Mouse (Mus musculus) myocyte (in vitro differentiated cells): ENCODE data around the gene Pilrb2. TPM values are rescaled to one million over a fixed set of nuclear protein-coding genes. Genes with fewer than 3 reads are reported as not detected.
"Not testable (repeated sequence)": the region's sequence is repeated elsewhere in the genome, so short reads cannot be mapped to it uniquely, and the experiment has no call there.

Experiments
- H3K27me3 ChIP-seq: one replicate; pipeline ENCODE4 v1.6.1; 2011; ENCODE audit not compliant: control insufficient read depth, insufficient read depth, insufficient read length
- H3K36me3 ChIP-seq: one replicate; pipeline ENCODE4 v1.6.1; 2011; ENCODE audit not compliant: control insufficient read depth, insufficient read depth
- H3K4me2 ChIP-seq: one replicate; pipeline ENCODE4 v1.6.1; 2011; ENCODE audit warnings: low read depth, control low read depth
- H3K4me3 ChIP-seq: one replicate; pipeline ENCODE4 v1.5.1; 2011; ENCODE audit warnings: mild to moderate bottlenecking, control low read depth, moderate library complexity
- H3K79me2 ChIP-seq: one replicate; pipeline ENCODE4 v1.6.1; 2011; ENCODE audit not compliant: control insufficient read depth, insufficient read depth
- H3ac ChIP-seq: one replicate; pipeline ENCODE4 v1.6.1; 2011; ENCODE audit not compliant: control insufficient read depth, insufficient read length
- CEBPB ChIP-seq: IDR thresholded peaks from 2 replicates; pipeline ENCODE4 v1.6.1; 2011; ENCODE audit warnings: mild to moderate bottlenecking, moderate library complexity; ENCODE audit not compliant: poor library complexity, insufficient read depth, severe bottlenecking
- E2F4 ChIP-seq: IDR thresholded peaks from one replicate; pipeline ENCODE4 v1.6.1; 2011; ENCODE audit warnings: mild to moderate bottlenecking, control low read depth, moderate library complexity; ENCODE audit not compliant: insufficient read depth
- MAX ChIP-seq: IDR thresholded peaks from one replicate; pipeline ENCODE4 v1.6.1; 2011; ENCODE audit warnings: low read depth, mild to moderate bottlenecking, control low read depth
- MYOD1 ChIP-seq, 3 experiments: IDR thresholded peaks; one replicate each; pipeline ENCODE4 v1.6.1; 2011; ENCODE audit warnings: control low read depth in 2 of 3, low read depth in 2 of 3, mild to moderate bottlenecking in 2 of 3, moderate library complexity in 1 of 3; ENCODE audit not compliant: insufficient read length in 2 of 3, control insufficient read depth in 1 of 3
- MYOG ChIP-seq, 3 experiments: IDR thresholded peaks; one replicate each; pipeline ENCODE4 v1.6.1; 2011; ENCODE audit warnings: control low read depth in 2 of 3, low read depth in 2 of 3, mild to moderate bottlenecking in 2 of 3; ENCODE audit not compliant: insufficient read length in 2 of 3, control insufficient read depth in 1 of 3, insufficient read depth in 1 of 3
- POLR2A ChIP-seq: IDR thresholded peaks from one replicate; pipeline ENCODE4 v1.6.1; 2011; ENCODE audit warnings: low read depth, mild to moderate bottlenecking, control low read depth, moderate library complexity; ENCODE audit not compliant: insufficient read length
- POLR2AphosphoS2 ChIP-seq: IDR thresholded peaks from one replicate; pipeline ENCODE4 v1.6.1; 2011; ENCODE audit warnings: low read depth, control low read depth; ENCODE audit not compliant: insufficient read length
- REST ChIP-seq: IDR thresholded peaks from one replicate; pipeline ENCODE4 v1.6.1; 2011; ENCODE audit warnings: mild to moderate bottlenecking, control low read depth, moderate library complexity; ENCODE audit not compliant: insufficient read depth, insufficient read length
- SRF ChIP-seq: IDR thresholded peaks from one replicate; pipeline ENCODE4 v1.6.1; 2011; ENCODE audit warnings: low read depth; ENCODE audit not compliant: control insufficient read depth, insufficient read length
- TCF12 ChIP-seq: IDR thresholded peaks from one replicate; pipeline ENCODE4 v1.6.1; 2011; ENCODE audit warnings: mild to moderate bottlenecking, control low read depth; ENCODE audit not compliant: poor library complexity, insufficient read depth, severe bottlenecking
- TCF3 ChIP-seq: IDR thresholded peaks from one replicate; pipeline ENCODE4 v1.6.1; 2011; ENCODE audit warnings: low read depth, control low read depth; ENCODE audit not compliant: insufficient read length
- USF1 ChIP-seq: IDR thresholded peaks from one replicate; pipeline ENCODE4 v1.6.1; 2011; ENCODE audit warnings: low read depth, mild to moderate bottlenecking, control low read depth, moderate library complexity
- polyA plus RNA-seq: library from polyadenylated mRNA; unstranded; fragments of >200 nt; fragmentation: generic; extraction: Trizol; gene quantifications from one replicate; pipeline ENCODE4 v1.2.1, GENCODE M21; 2012; ENCODE audit warnings: missing spikeins

Gene Pilrb2
- polyA plus RNA-seq, 1 experiment: not detected

GRCm38 (mm10) chr5:137877860-137878259 lies 6.2 kb upstream of the Pilrb2 start:
- Histone ChIP-seq H3K4me2 (no peak overlapping the region), H3K79me2 (no peaks in the 10 kb centered on the region), H3K4me3 (no peak overlapping the region), H3K36me3 (no peaks in the 10 kb centered on the region), H3K27me3 (no peaks in the 10 kb centered on the region), H3ac (no peak overlapping the region)
- TF ChIP-seq TCF3 (no peak), MYOD1 (IDR thresholded peaks at IDR 0.05; ENCODE audit: control insufficient read depth in 1 of 3, insufficient read length in 2 of 3, low read depth in 2 of 3) (no peak), SRF (no peak), CEBPB (no peak), E2F4 (no peak), POLR2AphosphoS2 (no peak), MAX (no peak), USF1 (no peak), TCF12 (no peak), REST (no peak), POLR2A (no peak), MYOG (IDR thresholded peaks at IDR 0.05; ENCODE audit: control insufficient read depth in 1 of 3, insufficient read depth in 1 of 3, insufficient read length in 2 of 3, low read depth in 2 of 3) (no peak)

GRCm38 (mm10) chr5:137875054-137875453 lies 3.4 kb upstream of the Pilrb2 start:
- no peak for TF ChIP-seq TCF3
- no peak for TF ChIP-seq POLR2A
- TF ChIP-seq SRF: no peak
- TF ChIP-seq REST: no peak
- TF ChIP-seq MAX: no peak
- no peak for TF ChIP-seq TCF12
- no peak for TF ChIP-seq USF1
- no peak for TF ChIP-seq MYOD1 (IDR thresholded peaks at IDR 0.05; ENCODE audit: control insufficient read depth in 1 of 3, insufficient read length in 2 of 3, low read depth in 2 of 3)
- TF ChIP-seq CEBPB: no peak
- no peak for TF ChIP-seq POLR2AphosphoS2
- TF ChIP-seq MYOG (IDR thresholded peaks at IDR 0.05; ENCODE audit: control insufficient read depth in 1 of 3, insufficient read depth in 1 of 3, insufficient read length in 2 of 3, low read depth in 2 of 3): no peak
- no peak for TF ChIP-seq E2F4
- Histone ChIP-seq H3K36me3 (no peaks in the 10 kb centered on the region), H3K79me2 (no peaks in the 10 kb centered on the region), H3K27me3 (no peaks in the 10 kb centered on the region), H3K4me2 (no peak overlapping the region), H3K4me3 (no peak overlapping the region), H3ac (no peak overlapping the region)

- H3K36me3 ChIP-seq, H3K27me3 ChIP-seq, H3K79me2 ChIP-seq, H3K4me2 ChIP-seq, H3ac ChIP-seq, H3K4me3 ChIP-seq: not testable (repeated sequence)
These were observed 727 bp upstream of the Pilrb2 start for GRCm38 (mm10) chr5:137872381-137872702.

GRCm38 (mm10) chr5:137868600-137868999 lies 3.0 kb downstream of the Pilrb2 start:
- H3K4me3 ChIP-seq, H3K79me2 ChIP-seq, H3K27me3 ChIP-seq, H3K4me2 ChIP-seq, H3K36me3 ChIP-seq, H3ac ChIP-seq: not testable (repeated sequence)

- H3K79me2 ChIP-seq, H3K36me3 ChIP-seq, H3K4me3 ChIP-seq, H3K27me3 ChIP-seq, H3ac ChIP-seq, H3K4me2 ChIP-seq: not testable (repeated sequence)
These were observed 7.6 kb downstream of the Pilrb2 start for GRCm38 (mm10) chr5:137864008-137864407.

GRCm38 (mm10) chr5:137857960-137858710 lies 13.5 kb downstream of the Pilrb2 start, which contains the start of gene Pilrb1:
TSS of gene Pilrb1 (minus strand) at chr5:137858106.
- not testable (repeated sequence) for H3K4me3 ChIP-seq, H3K79me2 ChIP-seq, H3K4me2 ChIP-seq, H3K36me3 ChIP-seq, H3ac ChIP-seq, H3K27me3 ChIP-seq

- not testable (repeated sequence) for H3K4me2 ChIP-seq, H3K79me2 ChIP-seq
These were observed 14.7 kb downstream of the Pilrb2 start for GRCm38 (mm10) chr5:137856870-137857269.

GRCm38 (mm10) chr5:137854907-137855306 lies 16.7 kb downstream of the Pilrb2 start:
- not testable (repeated sequence) for H3K27me3 ChIP-seq, H3ac ChIP-seq, H3K4me3 ChIP-seq, H3K4me2 ChIP-seq, H3K79me2 ChIP-seq, H3K36me3 ChIP-seq

More at GRCm38 (mm10) chr5:137856870-137857269, 14.7 kb downstream of the Pilrb2 start:
- not testable (repeated sequence) for H3ac ChIP-seq, H3K4me3 ChIP-seq, H3K27me3 ChIP-seq, H3K36me3 ChIP-seq

GRCm38 (mm10) chr5:137850313-137850712 lies 21.3 kb downstream of the Pilrb2 start:
- H3K36me3 ChIP-seq, H3K4me2 ChIP-seq, H3K27me3 ChIP-seq, H3K79me2 ChIP-seq, H3ac ChIP-seq, H3K4me3 ChIP-seq: not testable (repeated sequence)
